Mouse (Mus musculus) retina, adult 2 months (tissue): ENCODE results near the gene Kif5a.
"Not testable (repeated sequence)": the region's sequence is repeated elsewhere in the genome, so short reads cannot be mapped to it uniquely, and the experiment has no call there.

Source experiments
- DNase-seq: peaks from one replicate; pipeline ENCODE4 v3.0.0-alpha.2; 2012; ENCODE audit warnings: low read depth, low spot score

Kif5a gene

DNA sequence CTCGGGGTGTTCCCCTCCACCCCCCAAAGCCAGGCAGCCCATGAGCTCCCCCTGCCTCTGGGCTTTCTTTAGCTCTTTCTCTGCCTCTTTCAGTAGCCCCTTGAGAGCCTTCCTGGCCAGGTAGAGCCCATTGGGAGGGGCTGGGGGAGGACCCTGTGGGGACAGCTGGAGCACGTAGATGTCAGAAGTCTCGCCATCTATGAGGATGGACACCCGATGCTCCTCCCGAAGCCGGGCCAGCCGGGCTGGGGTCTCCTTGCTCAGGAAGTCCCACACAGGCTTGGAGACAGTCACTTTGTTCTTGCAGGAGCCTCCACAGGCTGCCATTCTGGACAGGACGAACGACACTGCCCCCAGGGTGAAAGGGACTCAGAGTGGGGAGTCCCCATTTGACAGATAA is 70.1 kb downstream of the Kif5a start:
- DNase-seq: no peak

DNA sequence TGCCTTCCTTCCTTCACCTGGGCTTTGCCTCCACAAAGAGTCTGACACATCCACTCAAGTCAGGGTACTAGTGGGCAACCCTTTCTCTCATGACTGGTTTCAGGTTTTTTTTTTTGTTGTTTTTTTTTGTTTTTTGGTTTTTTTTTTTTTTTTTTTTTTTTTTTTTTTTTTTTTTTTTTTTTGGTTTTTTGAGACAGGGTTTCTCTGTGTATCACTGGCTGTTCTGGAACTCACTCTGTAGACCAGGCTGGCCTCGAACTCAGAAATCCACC is 71.2 kb downstream of the Kif5a start:
- not testable (repeated sequence) for DNase-seq

- DNase-seq: no peak
Measured at GRCm38 (mm10) chr10:127191191-127192056, 71.7 kb downstream of the Kif5a start.

DNA sequence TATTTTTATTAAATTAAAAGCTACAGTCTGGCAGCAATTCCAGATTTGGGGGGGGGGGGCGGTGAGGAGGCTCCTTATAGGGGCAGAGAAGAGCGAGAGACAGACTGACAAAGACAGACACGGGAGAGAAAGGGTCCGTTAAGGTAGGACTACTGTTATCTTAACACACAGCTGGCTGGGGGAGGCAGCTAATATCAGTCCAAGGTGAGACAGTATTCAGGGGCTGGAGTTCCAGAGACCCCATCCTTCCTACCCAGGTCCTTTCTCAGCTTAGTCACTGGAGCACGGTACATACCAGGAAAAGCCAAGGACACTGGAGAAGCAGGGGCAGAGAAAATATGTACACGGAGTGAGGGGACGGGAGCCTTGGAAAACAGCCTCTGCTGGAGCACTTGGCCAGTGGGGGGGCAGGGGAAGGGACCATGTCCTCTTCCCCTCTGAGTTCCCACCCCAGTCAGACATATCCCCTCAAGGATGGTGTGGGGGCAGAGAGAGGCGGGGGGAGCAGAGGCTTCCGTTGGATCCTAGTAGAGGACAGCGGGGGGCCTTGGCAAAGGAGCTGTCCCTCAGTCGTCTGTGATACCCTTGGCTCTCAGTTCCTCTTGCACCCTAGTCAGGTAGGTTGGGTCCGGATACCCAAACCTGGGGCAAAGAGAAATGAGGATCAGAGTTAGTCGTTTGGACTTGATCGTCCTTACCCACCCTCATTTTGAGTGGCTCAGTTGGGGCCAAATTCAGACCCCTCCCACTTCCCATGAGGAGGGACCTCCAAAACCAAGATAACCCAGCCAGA is 72.6 kb downstream of the Kif5a start:
- no peak for DNase-seq

- DNase-seq: no peak
Measured at GRCm38 (mm10) chr10:127189651-127190381, 73.3 kb downstream of the Kif5a start, which contains the start of gene Arhgef25. Arhgef25 (minus strand) TSS chr10:127190083.

- DNase-seq: no peak
Measured at GRCm38 (mm10) chr10:127189116-127189650, 74.0 kb downstream of the Kif5a start.

DNA sequence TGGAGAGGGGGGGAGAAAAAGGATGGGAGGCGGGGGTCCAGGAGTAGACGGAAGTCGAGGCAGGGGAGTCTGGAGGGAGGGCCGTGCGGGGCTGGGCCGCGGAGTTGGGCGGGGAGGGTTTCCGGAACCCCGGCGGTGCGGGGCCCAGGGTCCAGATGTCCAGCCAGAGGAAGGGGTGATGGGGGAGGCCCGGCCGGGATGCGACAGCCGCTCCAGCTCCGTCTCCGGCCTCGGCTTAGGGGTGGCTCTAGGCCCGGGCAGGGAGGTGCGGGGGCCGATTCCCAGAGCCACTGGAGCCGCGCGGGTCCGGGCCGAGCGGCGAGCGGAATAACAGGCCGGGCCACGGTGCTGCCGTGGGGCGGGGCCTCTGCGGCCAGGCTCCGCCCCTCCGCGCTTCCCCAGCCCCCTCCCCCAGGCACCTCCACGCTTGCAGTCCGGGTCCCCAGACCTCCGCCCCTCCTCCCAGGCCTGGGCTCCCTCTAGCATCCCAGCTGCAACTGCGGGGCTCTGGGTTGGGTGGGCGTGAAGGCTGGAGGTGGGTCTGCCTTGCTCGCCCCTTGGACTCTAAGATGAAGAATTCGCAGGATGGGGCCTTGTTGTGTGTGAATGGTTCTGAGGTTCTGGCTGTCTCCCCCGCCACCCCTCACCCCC is 74.6 kb downstream of the Kif5a start:
- DNase-seq: no peak

DNA sequence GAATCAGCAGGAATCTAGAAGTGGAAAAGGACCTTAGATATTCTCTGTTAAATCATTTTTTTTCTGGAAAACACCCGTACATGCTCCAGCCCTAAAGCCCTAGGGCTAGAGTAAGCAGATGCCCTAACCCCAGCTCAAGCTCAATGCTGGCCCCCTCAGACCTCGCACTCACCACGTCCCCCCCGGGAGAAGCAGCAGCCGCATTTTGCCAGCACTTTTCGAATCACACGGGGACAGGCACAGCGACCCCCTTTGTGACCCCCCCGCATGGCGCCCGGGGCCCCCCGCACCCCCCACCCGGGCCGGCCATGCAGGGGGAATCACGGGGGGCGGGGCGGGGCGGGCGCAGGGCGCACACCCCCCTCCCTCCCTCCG is 75.1 kb downstream of the Kif5a start:
- no peak for DNase-seq

GRCm38 (mm10) chr10:127187371-127188078 is 75.6 kb downstream of the Kif5a start:
- DNase-seq: no peak

GRCm38 (mm10) chr10:127186451-127186850 is 76.7 kb downstream of the Kif5a start:
- DNase-seq: no peak

DNA sequence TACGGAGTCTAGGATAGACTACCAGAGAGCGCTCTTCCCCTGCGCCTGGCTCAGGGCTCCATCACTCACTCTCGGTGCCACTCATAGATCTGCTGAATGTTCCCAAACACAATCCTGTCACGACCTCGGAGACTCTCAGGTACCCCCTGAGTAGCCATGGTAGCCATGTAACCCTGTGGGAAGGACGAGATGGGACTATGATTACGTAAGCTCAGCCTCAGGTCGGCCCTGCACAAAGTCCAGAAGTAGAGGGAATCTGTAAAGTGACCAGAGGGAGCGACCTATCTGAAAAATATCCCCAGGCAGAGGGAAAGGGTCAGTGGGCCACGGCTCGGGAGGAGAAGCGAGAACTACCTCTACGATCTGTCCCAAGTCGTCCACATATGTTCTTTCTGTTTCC is 77.6 kb downstream of the Kif5a start:
- DNase-seq: no peak

- no peak for DNase-seq
Measured at GRCm38 (mm10) chr10:127185101-127185500, 78.0 kb downstream of the Kif5a start.

DNA sequence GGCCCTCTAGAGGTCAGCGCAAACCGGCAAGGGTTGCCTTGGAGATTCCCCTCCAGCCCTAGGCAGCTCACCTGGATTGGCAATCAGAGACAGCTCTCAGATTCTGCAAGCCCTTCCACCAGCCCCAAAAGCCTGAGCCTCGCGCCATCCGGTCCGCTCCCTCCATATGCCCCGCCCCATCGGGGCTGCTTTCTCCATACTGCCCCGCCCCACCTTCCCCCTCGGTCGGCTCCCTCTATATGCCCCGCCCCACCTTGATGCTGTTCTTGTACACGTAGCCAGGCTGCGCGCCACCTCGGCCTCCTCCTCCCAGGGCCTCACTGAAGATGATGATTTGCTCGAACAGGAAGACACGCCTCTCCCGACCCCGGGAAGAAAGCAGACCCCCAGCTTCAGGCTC is 79.4 kb downstream of the Kif5a start:
- DNase-seq: no peak

GRCm38 (mm10) chr10:127182624-127183023 is 80.5 kb downstream of the Kif5a start:
- DNase-seq: no peak

GRCm38 (mm10) chr10:127181566-127181965 is 81.6 kb downstream of the Kif5a start:
- no peak for DNase-seq

- DNase-seq: no peak
Measured at GRCm38 (mm10) chr10:127180695-127181047, 82.5 kb downstream of the Kif5a start.

DNA sequence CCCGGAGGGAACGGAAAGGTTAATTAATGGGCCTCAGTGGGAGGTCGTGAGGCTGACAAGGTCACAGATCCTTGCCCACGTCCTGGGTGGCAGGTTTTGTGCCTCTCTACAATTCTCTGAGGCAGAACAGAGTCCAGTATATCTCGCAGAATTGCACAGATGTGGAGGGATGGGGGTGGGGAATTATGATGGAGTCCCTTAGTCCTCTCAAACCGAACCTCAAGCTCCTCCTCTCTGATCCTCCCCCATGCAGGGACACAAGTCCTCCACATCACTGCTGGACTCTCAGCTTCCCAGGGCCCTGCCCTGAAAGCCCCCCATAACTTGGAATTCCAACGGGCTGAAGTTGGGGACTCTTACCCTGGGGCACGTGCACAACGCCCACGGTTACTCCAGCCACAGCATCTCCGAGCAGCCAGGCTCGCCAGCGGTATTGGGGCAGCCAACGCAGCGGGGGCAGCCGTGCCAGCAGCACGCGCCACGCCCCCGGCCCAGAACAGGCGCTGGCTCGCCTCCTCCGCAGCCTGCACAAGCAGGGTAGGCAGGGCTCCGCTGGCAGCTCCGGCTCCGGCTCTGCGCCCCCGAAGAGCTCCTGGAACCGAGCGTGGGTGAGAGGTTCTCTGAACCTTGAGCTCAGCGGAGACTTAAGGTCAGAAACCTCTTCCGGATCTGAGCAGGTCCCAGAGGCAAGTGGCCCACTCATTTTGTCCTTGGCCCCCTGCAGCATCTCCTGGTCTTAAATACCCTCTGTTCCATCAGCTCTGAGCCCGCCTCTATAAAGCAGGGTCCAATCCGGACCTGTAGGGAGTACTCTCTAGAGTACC is 83.1 kb downstream of the Kif5a start, which contains the start of gene Slc26a10:
Gene Slc26a10 (minus strand): TSS at position 775 of the 824 bp plus-strand sequence.
- no peak for DNase-seq

- no peak for DNase-seq
Measured at GRCm38 (mm10) chr10:127178286-127179027, 84.7 kb downstream of the Kif5a start.

- peak; percentile 69 for DNase-seq
Measured at GRCm38 (mm10) chr10:127177719-127178118, 85.4 kb downstream of the Kif5a start.
